Mouse (Mus musculus) ES-E14 (cell line): ENCODE results near the gene Gm42791. TPM values are rescaled to one million over a fixed set of nuclear protein-coding genes. Genes with fewer than 3 reads are reported as not detected.

Experiments used
- DNase-seq: peaks from one replicate; pipeline ENCODE4 v3.0.0-alpha.2; 2013; ENCODE audit warnings: low read depth, low spot score
- H3K27ac ChIP-seq: 2 replicates; pipeline ENCODE4 v1.5.1; 2012; ENCODE audit warnings: low read depth, mild to moderate bottlenecking, low read length, moderate library complexity, mixed read lengths; ENCODE audit not compliant: poor library complexity, insufficient read depth, severe bottlenecking
- H3K36me3 ChIP-seq: 2 replicates; pipeline ENCODE4 v1.6.1; 2012; ENCODE audit warnings: mild to moderate bottlenecking, low read length, moderate library complexity, mixed read lengths; ENCODE audit not compliant: control insufficient read depth, poor library complexity, insufficient read depth, severe bottlenecking
- H3K4me1 ChIP-seq, 2 experiments: fragments of 150-350 bp in 1 of 2; sonication (generic) in 1 of 2; 2 replicates each; pipeline ENCODE4 v1.6.1; 2012; ENCODE audit warnings: low read length in 2 of 2, mild to moderate bottlenecking in 1 of 2, mixed read lengths in 1 of 2; ENCODE audit not compliant: control insufficient read depth in 2 of 2, insufficient read depth in 2 of 2, poor library complexity in 1 of 2
- H3K4me3 ChIP-seq, 2 experiments: fragments of 150-350 bp in 1 of 2; sonication (generic) in 1 of 2; 2 replicates each; pipeline ENCODE4 v1.5.1; 2012; ENCODE audit warnings: low read length in 2 of 2, low read depth in 1 of 2, mild to moderate bottlenecking in 1 of 2, mixed read lengths in 1 of 2; ENCODE audit not compliant: insufficient read depth in 1 of 2, poor library complexity in 1 of 2, severe bottlenecking in 1 of 2
- H3K9ac ChIP-seq: 2 replicates; pipeline ENCODE4 v1.6.1; 2012; ENCODE audit warnings: low read depth, mild to moderate bottlenecking, low read length, mixed read lengths; ENCODE audit not compliant: poor library complexity, insufficient read depth, severe bottlenecking
- H3K9me3 ChIP-seq: fragments of 150-350 bp; sonication (generic); 2 replicates; pipeline ENCODE4 v1.6.1; 2012; ENCODE audit warnings: low read depth, mild to moderate bottlenecking, low read length; ENCODE audit not compliant: control insufficient read depth, insufficient read depth
- CHD2 ChIP-seq: IDR thresholded peaks from 2 replicates; pipeline ENCODE4 v1.6.1; 2014; ENCODE audit warnings: mild to moderate bottlenecking, low read depth, low read length, inconsistent platforms
- HCFC1 ChIP-seq: IDR thresholded peaks from 2 replicates; pipeline ENCODE4 v1.6.1; 2012; ENCODE audit warnings: low read length, inconsistent platforms, borderline replicate concordance; ENCODE audit not compliant: insufficient read depth
- MAFK ChIP-seq: IDR thresholded peaks from 2 replicates; pipeline ENCODE4 v1.6.1; 2014; ENCODE audit warnings: mild to moderate bottlenecking, low read depth, low read length, inconsistent platforms; ENCODE audit not compliant: insufficient read depth
- ZC3H11A ChIP-seq: IDR thresholded peaks from 2 replicates; pipeline ENCODE4 v1.6.1; 2012; ENCODE audit warnings: low read depth, mild to moderate bottlenecking, inconsistent platforms, low read length, borderline replicate concordance
- ZNF384 ChIP-seq: IDR thresholded peaks from 2 replicates; pipeline ENCODE4 v1.6.1; 2012; ENCODE audit warnings: low read depth, low read length, inconsistent platforms
- in situ Hi-C, 2 experiments: fragments of 600-800 bp; cut with MboI; formaldehyde crosslinking; loops; one replicate each; pipeline ENCODE4 v1.15.1; 2025; ENCODE audit warnings: low sequenced_read_pairs in 2 of 2, inconsistent platforms in 1 of 2; ENCODE audit not compliant: unreplicated experiment in 2 of 2
- total RNA-seq: library from RNA; depleted of rRNA; stranded (reverse); fragments of 300-350 nt; gene quantifications from 2 replicates; pipeline ENCODE4 v1.2.3, GENCODE M21; 2012

Gene Gm42791
- total RNA-seq, 1 experiment: not detected

DNA sequence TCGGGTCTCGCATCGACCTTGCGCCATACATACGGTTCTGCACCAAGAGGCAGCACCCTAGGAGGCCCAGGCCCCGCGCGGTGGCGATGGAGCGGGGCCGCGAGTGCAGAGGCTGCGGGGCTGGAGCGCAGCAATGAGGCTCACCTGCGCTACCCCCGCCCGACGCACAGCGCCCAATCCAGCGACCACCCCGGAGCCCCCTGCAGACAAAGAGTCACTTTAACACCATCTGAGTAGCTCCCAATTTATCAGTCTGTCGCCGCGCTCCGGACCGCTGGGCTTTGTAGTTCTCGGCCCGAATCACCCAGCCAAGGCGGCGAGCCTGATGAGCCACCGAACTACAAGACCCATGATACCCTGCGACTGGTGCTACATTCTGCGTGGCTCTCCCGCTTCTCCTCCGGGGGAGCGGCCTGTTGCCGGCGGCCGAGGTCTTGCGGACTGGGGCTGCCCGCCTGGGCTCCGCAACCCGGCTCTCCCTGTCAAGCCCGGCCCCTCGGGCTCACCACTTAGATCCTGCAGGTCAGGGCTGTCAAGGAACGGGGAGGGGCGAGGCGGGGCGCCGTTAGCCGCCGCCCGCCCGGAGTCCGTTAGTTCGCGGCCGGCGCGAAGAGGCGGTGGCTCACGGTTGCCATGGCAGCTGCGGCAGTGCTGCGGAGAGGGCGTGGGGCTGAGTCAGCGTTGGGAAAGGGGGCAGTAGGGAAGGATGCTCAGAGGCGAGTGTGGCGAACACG is 66.4 kb downstream of the Gm42791 start:
- Histone ChIP-seq H3K27ac (0 out of 2 replicates have a peak overlapping the region, but pooled peaks have one; percentile 34), H3K4me3 (peak overlapping the region; percentile 77)

DNA sequence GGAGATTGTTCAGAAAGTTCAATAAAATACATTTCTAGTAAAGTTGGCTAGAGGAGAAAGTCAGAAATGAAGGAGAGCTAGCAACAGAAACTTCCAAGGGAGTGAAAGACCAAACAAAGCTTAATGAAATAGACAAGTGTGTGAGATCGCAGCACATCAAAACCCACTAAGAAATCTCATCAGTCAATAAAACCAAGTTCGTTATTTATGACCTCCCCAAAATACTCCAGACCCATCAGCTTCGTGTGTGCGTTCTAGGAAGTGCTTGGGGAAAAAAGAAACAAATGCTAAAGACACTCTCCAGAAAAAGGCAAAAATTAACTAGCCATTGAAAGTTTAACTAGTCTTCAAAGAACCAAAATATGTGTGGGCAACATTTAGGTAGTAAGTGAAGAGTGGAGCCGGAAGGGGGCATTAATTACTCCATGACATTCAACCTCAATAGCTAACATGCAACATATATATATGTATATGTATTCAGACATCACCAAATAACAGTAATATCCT is 67.2 kb downstream of the Gm42791 start:
- H3K4me1 ChIP-seq: peaks cover 2 to 13% of the 10 kb centered on the region in 2 experiments; a peak in 3 of 4 replicates
- no peaks in the 10 kb centered on the region for H3K36me3 ChIP-seq
- TF ChIP-seq MAFK (no peak), ZNF384 (no peak), ZC3H11A (no peak), CHD2 (no peak), HCFC1 (no peak)
- in situ Hi-C loops: no loop called here
- no peak overlapping the region for H3K9ac ChIP-seq
- DNase-seq: no peak
- H3K27ac ChIP-seq: no peak overlapping the region
- H3K9me3 ChIP-seq: no peaks in the 10 kb centered on the region
- peak overlapping the region; percentile 77; a peak in 3 of 4 replicates for H3K4me3 ChIP-seq

More for the DNA sequence above, 66.4 kb downstream of the Gm42791 start:
- TF ChIP-seq ZNF384: no peak
- peak; percentile 90 for TF ChIP-seq MAFK
- TF ChIP-seq HCFC1: peak; percentile 99
- in situ Hi-C loops: no loop called here
- peak overlapping the region; percentile 76 for H3K9ac ChIP-seq
- H3K9me3 ChIP-seq: no peaks in the 10 kb centered on the region
- H3K4me1 ChIP-seq: peaks cover 2 to 13% of the 10 kb centered on the region in 2 experiments; a peak in 3 of 4 replicates
- DNase-seq: peak; percentile 91
- no peaks in the 10 kb centered on the region for H3K36me3 ChIP-seq

DNA sequence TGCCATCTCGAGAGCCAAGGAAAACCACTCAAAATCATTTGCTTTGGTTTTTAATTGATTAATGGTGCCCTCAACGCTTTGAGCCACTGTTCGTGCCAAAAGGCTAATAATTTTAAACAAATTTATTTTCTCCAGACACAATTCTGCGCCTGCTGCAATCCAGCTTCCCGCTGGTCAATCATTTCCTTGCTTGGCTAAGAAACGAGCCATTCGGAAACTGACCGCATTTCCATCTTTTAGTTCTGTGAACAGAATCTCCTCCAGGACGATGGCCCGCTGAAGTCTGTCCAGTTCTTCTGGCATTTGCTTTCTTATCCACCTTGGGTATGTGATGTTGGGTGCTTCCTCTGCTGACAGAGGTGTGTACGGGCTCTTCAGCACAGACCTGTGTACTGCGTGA is 70.4 kb downstream of the Gm42791 start:
- no peak overlapping the region for H3K4me3 ChIP-seq
- no peaks in the 10 kb centered on the region for H3K9me3 ChIP-seq
- no peak for DNase-seq
- no peaks in the 10 kb centered on the region for H3K36me3 ChIP-seq
- in situ Hi-C loops: no loop called here
- H3K4me1 ChIP-seq: peaks cover 1 to 2% of the 10 kb centered on the region in 2 experiments; a peak in 1 of 4 replicates
- no peak overlapping the region for H3K9ac ChIP-seq
- TF ChIP-seq CHD2: no peak
- no peak for TF ChIP-seq MAFK
- TF ChIP-seq ZC3H11A: no peak
- no peak for TF ChIP-seq ZNF384
- no peak for TF ChIP-seq HCFC1
- H3K27ac ChIP-seq: no peak overlapping the region

DNA sequence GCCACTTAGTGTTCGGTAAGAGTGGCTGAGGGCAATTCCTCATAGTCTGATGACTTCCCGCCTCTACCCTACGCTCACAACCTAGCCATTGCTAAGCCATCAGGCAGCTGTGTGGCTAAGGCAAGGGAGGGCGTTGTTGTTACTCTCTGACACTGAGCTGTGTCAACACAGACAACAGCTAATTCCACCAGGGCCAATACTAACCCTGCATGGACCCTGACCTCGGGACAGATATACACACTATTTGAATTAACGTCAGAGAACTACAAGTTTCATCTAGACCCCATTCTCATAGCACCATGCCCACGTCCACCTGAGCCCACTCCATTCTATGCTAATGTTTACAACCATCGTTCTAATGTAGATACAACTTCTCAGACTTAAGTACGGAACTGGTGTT is 70.9 kb downstream of the Gm42791 start:
- no peaks in the 10 kb centered on the region for H3K9me3 ChIP-seq
- no peak overlapping the region for H3K9ac ChIP-seq
- H3K27ac ChIP-seq: no peak overlapping the region
- TF ChIP-seq ZNF384 (no peak), CHD2 (no peak), MAFK (no peak), ZC3H11A (no peak), HCFC1 (no peak)
- no peaks in the 10 kb centered on the region; a peak in 1 of 4 replicates for H3K4me1 ChIP-seq
- H3K4me3 ChIP-seq: no peak overlapping the region
- DNase-seq: no peak
- in situ Hi-C loops: no loop called here
- H3K36me3 ChIP-seq: no peaks in the 10 kb centered on the region
